Mouse (Mus musculus) activated CD4-positive, CD25-positive, alpha-beta regulatory T cell, adult 9 weeks (primary cell): Measurements from ENCODE around the gene Parp2. TPM values are rescaled to one million over a fixed set of nuclear protein-coding genes. Genes with fewer than 3 reads are reported as not detected.

Source experiments
- polyA plus RNA-seq: library from polyadenylated mRNA; unstranded; fragments of 100-300 nt; shearing (Covaris generic); gene quantifications from one replicate; pipeline ENCODE4 v1.2.1, GENCODE M21; 2017

The Parp2 gene
- polyA plus RNA-seq, result 83.4 TPM

DNA sequence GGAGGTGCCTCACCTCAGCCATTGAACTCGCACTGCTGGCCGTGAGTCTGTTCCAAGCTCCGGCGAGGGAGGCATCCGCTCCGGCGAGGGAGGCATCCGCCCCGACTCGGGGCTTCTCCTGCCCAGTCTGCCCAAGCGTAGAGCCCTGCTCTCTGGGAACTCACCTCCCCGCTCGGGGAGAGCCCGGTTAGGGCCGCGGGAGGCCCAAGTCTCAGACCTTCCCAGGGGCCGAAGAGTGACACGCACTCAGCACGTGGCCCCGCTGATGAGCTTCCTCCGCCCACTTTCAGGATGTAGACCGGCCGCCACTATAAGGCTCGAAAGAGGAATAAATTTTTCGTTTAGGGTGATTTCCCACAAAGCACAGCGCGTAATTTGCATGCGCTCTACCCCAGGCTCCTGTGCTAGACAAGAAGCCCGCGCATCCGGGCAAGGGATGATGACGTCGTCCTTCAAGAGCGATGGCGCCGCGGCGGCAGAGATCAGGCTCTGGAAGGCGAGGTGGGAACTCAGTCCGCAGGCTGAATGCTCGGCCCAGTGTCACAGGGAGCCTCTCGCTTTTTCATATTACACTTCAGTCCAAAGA lies at the start of gene Parp2, which contains the start of gene Ccnb1ip1:
Parp2 (plus strand) TSS at position 355 of the 586 bp plus-strand sequence.
Ccnb1ip1 (minus strand) TSS at position 246 of the 586 bp plus-strand sequence.

DNA sequence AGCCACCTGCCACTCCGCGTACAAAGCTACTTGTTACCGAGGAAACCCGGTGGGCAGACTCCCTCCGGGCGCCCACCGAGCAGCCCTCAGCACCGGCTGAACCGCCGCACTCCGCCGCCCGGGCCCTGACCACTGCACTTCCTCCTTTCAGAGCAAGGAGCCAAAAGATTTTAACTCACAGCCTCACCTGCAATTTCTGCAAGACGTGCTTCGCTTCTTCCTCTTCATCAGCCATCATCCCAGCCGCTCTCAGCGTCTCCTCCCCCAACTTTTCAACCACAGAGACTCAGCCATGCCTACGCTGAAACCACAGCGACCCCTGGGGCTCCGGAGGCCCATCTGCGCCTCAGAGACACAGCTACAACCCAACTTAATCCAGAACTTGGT lies 22.4 kb upstream of the Parp2 start, which contains the start of gene Ttc5:
Ttc5 (minus strand) TSS at position 269 of the 387 bp plus-strand sequence.

DNA sequence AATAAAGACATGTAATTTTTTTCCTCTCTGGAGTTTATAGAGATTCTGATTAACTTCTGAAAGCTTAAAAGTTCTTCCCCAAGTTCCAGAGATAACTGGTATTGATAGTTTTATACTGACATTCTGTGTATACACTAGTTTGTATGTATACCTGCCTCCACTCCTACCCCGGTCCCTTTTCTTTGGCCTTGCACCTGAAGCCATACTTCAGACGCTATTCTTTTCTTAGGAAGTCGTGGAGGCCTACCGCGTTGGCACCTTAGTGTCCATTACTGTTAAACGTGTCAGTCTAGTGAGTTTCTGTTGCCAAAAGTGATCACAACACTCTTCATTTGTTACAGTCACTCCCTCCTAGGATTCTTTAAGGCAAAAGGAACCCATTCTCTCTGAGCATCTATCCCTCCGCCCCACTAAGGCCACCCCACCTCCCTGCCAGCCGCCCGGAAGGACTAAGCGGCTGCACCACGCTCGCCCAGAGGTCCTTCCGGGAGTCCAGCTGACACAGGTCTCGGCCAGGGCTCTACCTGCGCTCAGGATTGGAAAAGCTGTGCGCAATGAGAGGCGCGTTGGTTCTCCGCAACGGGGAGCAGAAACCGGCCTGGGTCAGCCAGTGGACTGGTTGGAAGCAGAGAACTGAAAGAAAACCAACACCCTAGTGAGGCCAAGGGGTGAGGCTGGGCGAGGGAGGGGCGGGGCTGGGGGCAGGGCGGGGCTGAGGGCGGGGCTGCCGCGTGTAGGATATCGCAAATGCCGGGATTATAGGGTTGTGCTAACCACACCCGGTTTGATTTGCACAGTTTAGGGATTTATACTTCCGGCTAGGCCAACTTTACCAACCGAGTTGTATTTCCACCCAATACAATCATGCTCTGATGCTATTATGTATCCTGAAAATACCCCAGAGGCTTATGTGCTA lies 62.5 kb downstream of the Parp2 start, which contains the start of gene Tep1:
Tep1 (minus strand) TSS at position 672 of the 916 bp plus-strand sequence.

Other genes starting within 250 kb of the Parp2 start
- not detected for gene Olfr744, start 193.0 kb upstream of the Parp2 start, polyA plus RNA-seq
- not detected for gene Olfr745, start 168.5 kb upstream of the Parp2 start, polyA plus RNA-seq
- gene Olfr746, start 160.8 kb upstream of the Parp2 start, polyA plus RNA-seq, result not detected
- not detected for gene Olfr747, start 114.6 kb upstream of the Parp2 start, polyA plus RNA-seq
- gene Olfr748, start 100.5 kb upstream of the Parp2 start, polyA plus RNA-seq, result not detected
- gene Olfr749, start 62.7 kb upstream of the Parp2 start, polyA plus RNA-seq, result not detected
- 113 TPM for gene Ttc5, start 22.3 kb upstream of the Parp2 start, polyA plus RNA-seq
- gene Ccnb1ip1, start 109 bp upstream of the Parp2 start, polyA plus RNA-seq, result not detected
- gene Tep1, start 62.7 kb downstream of the Parp2 start, polyA plus RNA-seq, result 27.8 TPM
- gene Klhl33, start 89.7 kb downstream of the Parp2 start, polyA plus RNA-seq, result 0.05 TPM
- gene Osgep, start 117.1 kb downstream of the Parp2 start, polyA plus RNA-seq, result 94.6 TPM
- 66.3 TPM for gene Apex1, start 117.1 kb downstream of the Parp2 start, polyA plus RNA-seq
- 8.1 TPM for gene Pip4p1, start 123.0 kb downstream of the Parp2 start, polyA plus RNA-seq
- gene Pnp, start 123.2 kb downstream of the Parp2 start, polyA plus RNA-seq, result 80.7 TPM
- not detected for gene Gm49342, start 136.7 kb downstream of the Parp2 start, polyA plus RNA-seq
- gene Pnp2, start 148.2 kb downstream of the Parp2 start, polyA plus RNA-seq, result 0.83 TPM
- gene Rnase10, start 199.9 kb downstream of the Parp2 start, polyA plus RNA-seq, result not detected
- gene Rnase9, start 234.0 kb downstream of the Parp2 start, polyA plus RNA-seq, result not detected
- gene Rnase11, start 242.3 kb downstream of the Parp2 start, polyA plus RNA-seq, result not detected
- not detected for gene Rnase12, start 249.8 kb downstream of the Parp2 start, polyA plus RNA-seq